Mouse (Mus musculus) spleen, postnatal 0 days (tissue): ENCODE measurements around the gene 0610040J01Rik. TPM values are rescaled to one million over a fixed set of nuclear protein-coding genes. Genes with fewer than 3 reads are reported as not detected.

ENCODE experiments used
- polyA plus RNA-seq: library from polyadenylated mRNA; unstranded; fragments of >200 nt; fragmentation: Nextera tagmentation; extraction: Ambion mirVana; gene quantifications from 2 replicates; pipeline ENCODE4 v1.2.1, GENCODE M21; 2015

Gene 0610040J01Rik
- 11.2 and 14.8 TPM in 2 replicates for polyA plus RNA-seq

GRCm38 (mm10) chr5:63811819-63812508 is at the start of gene 0610040J01Rik:
Gene 0610040J01Rik (plus strand): TSS chr5:63812363.

Other genes with a start within 250 kb of the 0610040J01Rik start
- 0.43 and 0.46 TPM in 2 replicates for gene Nwd2, start 163.3 kb upstream of the 0610040J01Rik start, polyA plus RNA-seq
- gene Rell1, start 156.5 kb downstream of the 0610040J01Rik start, polyA plus RNA-seq, result 11.9 and 12.1 TPM in 2 replicates